Mouse (Mus musculus): ENCODE data around the gene Oxt. TPM values are rescaled to one million over a fixed set of nuclear protein-coding genes. Genes with fewer than 3 reads are reported as not detected.
A peak's percentile ranks its signal among the peaks of the same experiment; 100 is the strongest.
"Not testable (repeated sequence)": the region's sequence is repeated elsewhere in the genome, so short reads cannot be mapped to it uniquely, and the experiment has no call there.

The Oxt gene
- total RNA-seq (2022), result not detected

DNA sequence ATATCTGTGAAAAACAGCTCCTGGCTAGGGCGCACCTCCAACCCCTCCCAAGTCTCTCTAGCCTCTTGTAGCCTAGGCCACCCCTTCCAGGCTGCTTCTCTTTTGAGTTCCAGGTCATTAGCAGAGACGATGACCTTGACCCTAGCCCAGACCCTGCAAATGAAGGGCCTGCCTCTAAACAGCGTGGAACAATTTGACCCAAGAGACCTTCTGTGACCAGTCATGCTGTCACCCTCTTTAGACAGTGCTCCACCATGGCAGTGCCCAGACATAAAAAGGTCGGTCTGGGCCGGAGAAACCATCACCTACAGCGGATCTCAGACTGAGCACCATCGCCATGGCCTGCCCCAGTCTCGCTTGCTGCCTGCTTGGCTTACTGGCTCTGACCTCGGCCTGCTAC, at the start of gene Oxt:
Gene Oxt, plus strand, starts transcription at position 301 of the 400 bp plus-strand sequence.
- no peak for DNase-seq

GRCm38 (mm10) chr2:130528457-130528856, 47.5 kb upstream of the Oxt start:
- DNase-seq, result no peak

GRCm38 (mm10) chr2:130529290-130529689, 46.7 kb upstream of the Oxt start:
- no peak for DNase-seq

- no peak for DNase-seq
Measured at GRCm38 (mm10) chr2:130529925-130530324, 46.0 kb upstream of the Oxt start.

DNA sequence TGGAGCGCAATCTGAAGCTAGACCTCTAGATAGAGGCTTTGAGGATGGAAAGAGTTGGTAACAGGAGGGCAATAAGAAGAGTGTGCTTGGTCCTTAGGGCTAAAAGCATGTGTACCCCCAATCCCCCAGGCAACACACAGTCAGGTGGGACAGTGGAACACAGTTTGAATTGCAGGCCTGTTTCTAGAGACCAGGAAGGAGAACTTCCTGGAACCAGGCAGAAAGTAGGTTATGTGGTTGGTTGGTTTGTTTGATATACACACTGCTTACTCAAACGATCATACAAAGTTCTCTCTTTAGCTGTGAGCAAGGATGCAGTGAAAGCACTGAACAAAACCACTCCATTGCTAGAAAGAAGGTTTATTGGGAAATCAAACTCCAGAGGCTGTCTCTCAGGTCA, 43.8 kb upstream of the Oxt start:
- DNase-seq, result no peak

- DNase-seq, result no peak
Measured at GRCm38 (mm10) chr2:130535017-130535416, 41.0 kb upstream of the Oxt start.

GRCm38 (mm10) chr2:130536890-130537289, 39.1 kb upstream of the Oxt start:
- DNase-seq, result no peak

DNA sequence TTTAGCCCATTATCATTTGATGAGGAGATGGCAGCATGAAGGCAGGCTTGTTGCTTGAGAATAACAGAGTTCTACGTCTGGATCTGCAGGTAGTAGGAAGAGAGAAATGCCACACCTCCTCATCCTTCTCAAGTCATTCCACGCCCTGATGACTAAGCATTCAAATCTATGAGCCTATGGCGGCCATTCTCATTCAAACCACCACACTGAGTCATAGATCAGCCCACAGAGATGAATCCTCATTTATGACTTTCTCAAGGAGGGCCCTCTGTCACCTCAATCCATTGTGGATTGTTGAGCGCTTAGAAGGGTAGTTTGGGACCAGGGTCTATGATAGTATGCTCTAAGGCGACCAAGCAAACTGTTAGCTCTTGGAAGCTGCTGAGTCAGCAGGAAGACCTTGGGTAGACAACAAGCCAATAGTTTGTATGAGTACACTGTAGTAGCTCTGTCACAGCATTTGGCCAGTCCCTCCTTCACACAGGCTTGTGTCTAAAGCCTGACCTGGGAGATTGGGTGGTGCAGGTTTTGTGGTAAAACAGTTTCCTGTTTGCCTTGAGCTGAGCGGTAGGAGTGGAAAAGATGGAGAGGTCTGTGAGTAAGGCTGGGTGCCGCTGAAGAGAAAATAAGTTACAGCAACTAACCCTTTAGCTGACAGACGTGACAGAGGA, 37.0 kb upstream of the Oxt start:
- no peak for DNase-seq

DNA sequence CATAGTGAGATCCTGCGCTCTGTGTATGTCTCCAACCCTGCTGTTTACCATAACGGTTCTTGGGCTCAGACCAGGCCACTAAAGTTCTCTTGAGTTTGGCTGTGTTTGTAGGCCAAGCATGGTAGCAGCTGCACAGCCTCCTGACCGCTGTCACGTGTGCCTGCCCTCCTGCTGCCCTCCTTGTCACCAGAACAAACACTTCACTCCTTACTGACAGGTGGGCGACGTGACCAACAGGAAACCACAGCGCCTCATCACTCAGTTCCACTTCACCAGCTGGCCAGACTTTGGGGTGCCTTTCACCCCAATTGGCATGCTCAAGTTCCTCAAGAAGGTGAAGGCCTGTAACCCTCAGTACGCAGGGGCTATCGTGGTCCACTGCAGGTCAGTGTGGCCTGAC, 35.7 kb upstream of the Oxt start:
- DNase-seq, result no peak

DNA sequence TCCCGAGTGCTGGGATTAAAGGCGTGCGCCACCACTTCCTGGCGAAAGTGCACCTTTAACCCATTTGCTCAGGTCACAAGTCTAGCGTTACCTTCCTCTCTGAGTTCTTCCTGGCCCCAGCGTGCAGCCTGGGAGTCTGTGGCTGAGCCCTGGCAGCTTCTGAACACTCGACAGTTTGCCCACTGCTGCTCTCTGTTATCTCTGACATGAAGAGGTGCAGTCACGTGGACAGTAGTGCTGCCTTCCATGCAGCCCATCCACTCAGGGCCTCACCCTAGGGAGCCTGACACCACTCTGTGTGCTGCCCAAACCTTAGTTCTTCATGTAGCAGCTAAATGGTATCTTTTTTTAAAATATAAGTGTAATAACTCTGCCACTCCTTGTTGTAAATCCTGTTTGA, 29.0 kb upstream of the Oxt start:
- no peak for DNase-seq

DNA sequence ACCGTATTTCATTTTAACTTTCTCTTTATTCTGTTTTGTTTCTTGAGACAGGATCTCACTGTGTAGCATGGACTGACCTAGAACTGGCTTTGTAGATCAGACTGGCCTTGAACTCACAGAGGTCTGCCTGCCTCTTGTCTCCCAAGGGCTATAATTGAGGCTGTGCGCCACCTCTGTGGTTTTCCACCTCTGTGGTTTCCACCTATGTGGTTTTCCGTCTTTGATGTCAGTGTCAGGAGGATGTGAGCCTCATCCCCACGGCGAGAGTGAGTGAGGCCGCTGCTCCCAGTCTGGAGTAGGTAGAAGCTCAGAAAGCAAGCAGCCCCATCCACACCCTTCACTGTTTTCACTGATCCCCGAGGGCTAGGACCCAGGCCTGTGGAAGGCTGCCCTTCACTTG, 21.1 kb upstream of the Oxt start:
- DNase-seq, result no peak

GRCm38 (mm10) chr2:130556292-130556691, 19.7 kb upstream of the Oxt start:
- DNase-seq, result no peak

DNA sequence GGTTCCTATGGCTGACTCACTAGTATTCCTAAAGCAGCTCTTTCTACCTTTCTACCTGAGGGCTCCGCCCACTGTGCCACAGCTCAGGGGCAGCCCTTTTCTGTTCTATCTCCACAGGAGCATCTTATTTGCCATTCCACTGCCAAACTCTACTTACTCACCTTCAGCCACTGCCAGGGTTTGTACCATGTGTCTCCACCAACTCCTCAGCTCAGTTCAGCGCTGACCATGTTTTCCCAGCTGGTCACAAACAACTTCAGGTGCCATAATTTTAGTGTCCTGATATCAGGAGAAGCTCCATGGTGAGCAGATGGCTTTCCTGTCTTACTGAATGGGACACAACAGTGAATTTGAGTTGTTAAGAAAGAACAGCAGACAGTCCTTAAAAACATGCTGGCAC, 18.5 kb upstream of the Oxt start:
- DNase-seq, result no peak

- DNase-seq, result no peak
Measured at GRCm38 (mm10) chr2:130558015-130558414, 18.0 kb upstream of the Oxt start.

DNA sequence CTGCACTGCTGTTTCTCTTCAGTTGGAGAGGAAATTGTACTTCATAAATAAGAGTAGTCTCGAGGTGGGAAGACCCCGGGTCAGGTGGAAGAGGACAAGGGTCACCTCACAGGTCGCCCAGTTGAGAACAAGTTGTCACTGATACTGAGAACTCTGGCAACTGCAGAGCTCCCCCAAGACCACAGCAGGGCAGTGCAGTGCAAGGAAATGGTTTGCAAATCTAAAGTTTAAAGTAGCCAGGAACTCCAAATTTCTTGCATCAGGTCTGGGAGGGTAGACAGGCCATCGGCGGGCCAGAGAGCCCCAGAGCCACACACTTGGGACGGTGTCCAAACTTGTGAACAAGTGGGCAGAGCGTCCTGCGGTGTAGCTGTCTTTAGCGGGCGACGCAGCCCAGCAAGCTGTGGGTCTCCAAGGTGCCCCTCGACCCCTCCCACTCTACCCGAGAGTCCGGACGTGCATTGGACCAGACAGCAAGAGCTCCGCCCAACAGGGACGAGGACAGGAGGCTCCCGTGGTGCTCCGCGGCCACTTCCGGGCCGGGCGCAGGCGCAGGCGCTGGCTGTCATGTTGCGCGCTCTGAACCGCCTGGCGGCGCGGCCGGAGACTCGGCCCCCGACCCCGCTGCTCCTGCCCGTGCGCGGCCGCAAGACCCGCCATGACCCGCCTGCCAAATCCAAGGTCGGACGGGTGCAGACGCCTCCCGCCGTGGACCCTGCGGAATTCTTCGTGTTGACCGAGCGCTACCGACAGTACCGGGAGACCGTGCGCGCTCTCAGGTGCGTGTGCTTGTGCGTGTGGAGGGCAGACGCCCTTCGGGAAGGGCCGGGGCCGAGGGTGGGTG, 12.5 kb upstream of the Oxt start, which contains the start of gene Mrps26:
Gene Mrps26, plus strand, starts transcription at position 531 of the 844 bp plus-strand sequence.
- DNase-seq, result peak; percentile 93

DNA sequence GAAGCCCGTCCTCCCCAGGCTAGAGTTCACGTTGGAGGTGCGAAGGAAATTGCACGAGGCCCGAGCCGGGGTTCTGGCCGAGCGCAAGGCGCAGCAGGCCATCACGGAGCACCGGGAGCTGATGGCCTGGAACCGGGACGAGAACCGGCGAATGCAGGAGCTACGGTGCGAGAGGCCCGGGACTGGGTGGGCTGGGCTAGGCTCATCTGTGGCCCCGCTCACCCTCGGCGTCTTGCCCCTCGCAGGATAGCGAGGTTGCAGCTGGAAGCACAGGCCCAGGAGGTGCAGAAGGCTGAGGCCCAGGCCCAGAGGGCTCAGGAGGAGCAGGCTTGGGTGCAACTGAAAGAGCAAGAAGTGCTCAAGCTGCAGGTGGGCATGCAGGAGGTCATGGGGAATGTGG, 11.9 kb upstream of the Oxt start:
- DNase-seq, result no peak

DNA sequence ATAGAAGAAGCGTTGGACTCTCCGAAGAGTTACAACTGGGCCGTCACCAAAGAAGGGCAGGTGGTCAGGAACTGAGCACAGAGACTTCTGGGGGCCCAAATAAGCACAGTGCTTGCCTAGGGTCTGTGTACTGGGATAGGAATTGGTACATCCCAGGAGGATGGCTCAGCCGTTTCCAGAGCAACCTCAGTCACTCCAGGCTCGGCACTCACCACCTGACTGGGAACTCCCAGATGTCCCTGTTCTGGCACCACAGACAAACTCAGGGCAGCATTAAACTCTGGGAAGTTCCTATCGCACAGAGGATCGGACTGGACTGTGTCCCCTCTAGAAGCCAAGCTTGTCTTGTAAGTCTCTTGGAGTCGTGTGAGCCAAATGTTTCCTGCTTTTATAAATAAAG, 11.0 kb upstream of the Oxt start:
- DNase-seq, result no peak

DNA sequence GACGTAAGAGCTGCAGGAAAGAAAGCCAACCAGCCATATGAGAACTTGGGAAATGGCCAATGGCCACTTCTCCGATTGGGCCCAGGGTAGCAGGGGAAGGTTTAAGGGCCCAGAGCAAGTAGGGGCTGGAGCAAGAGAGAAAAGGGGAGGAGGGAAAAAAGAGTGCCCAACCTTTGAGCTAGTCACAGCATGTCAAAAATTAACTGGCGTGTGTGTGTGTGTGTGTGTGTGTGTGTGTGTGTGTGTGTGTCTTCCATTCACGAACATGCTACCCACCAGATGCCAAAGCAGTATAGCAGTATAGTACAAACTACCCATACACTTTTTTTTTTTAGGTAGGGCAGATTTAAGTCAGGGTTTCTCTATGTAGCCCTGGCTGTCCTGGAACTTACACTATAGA, 7.1 kb upstream of the Oxt start:
- no peak for DNase-seq

DNA sequence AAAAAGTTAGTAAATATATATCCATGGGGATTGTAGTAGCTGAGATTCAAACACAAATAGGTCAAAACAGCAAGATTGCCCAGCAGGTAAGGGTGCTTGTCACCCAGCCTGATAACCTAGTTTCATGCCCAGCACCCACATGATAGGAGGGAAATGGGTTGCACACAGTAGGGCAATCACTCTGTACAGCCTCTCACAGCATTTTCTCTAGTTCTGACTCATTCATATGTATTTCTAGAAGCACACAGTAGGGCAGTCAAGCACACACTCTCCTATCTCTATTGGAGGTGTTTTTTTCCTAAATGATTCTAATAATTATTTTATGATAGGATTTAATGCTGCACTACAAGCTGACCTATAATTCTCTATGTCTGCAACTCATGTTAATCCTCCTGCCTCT, 6.0 kb upstream of the Oxt start:
- no peak for DNase-seq

DNA sequence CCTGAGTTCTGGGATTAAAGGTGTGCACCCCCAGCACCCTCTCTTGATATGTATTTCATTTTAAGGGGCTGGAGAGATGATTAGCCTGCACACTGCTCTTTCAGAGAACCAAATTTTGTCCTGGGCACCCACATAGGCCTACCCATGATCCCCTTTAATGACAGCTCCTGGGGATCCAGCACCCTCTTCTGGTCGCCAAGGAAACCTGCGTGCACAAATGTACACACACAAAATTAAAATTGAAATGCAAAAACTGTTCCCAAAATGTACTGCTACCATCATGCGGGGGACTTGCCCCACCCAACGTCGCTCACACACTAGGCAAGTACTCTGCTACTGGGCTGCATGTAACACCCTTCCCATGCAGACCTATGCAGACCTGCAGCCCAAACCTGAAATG, 1.0 kb upstream of the Oxt start:
- DNase-seq, result no peak

GRCm38 (mm10) chr2:130576564-130576963, 591 bp downstream of the Oxt start:
- DNase-seq, result not testable (repeated sequence)

DNA sequence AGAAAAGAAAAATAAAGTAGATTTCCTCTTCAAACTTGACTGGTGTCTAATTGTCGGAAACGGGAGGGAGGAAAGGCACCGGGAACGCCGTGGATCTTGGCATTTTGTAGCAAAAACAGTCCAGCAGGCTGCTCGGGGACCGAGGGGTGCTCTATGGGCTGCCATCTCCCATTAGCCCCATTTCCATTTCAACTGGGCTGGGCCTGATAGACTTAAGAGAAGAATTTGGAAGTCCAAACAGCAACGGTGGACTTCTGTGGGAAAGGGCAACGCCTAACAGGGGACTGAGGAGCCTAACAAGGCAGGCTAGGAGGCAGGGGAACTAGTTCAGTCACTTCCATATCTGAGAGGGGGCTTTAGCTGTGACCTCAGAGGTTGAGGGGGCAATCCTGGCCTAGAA, 1.0 kb downstream of the Oxt start:
- no peak for DNase-seq

DNA sequence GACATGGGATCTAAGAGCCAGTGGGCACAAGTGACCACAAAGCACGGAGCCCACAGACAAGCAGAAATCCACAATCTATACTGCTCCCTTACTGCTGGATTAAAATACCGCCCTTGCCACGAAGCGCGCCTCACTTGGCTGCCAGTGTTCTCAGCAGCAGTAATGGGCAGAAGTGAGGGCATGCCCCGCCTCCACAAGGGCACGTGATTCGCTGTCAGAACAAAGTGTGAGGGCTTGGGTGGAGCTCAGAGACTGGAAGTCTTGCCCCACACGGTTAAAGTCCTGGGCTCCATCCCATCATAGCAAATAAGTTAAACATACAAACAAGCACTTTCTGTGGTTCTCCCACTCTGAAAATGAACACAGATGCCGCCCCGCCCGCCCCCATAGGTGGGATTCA, 1.7 kb downstream of the Oxt start:
- no peak for DNase-seq

GRCm38 (mm10) chr2:130578148-130578547, 2.2 kb downstream of the Oxt start:
- peak; percentile 38 for DNase-seq
